Mouse (Mus musculus) embryonic facial prominence, embryonic 14.5 days (tissue): ENCODE measurements around the gene Pafah1b2. TPM values are rescaled to one million over a fixed set of nuclear protein-coding genes. Genes with fewer than 3 reads are reported as not detected.

ENCODE experiments used
- ATAC-seq: fragments of 200-750 bp; cut with Nextera tagmentation; 2 replicates; pipeline ENCODE4 v1.8.0; 2017; ENCODE audit warnings: low read depth, moderate number of reproducible peaks, moderate TSS enrichment
- DNase-seq: peaks from one replicate; pipeline ENCODE4 v3.0.0-alpha.2; 2015; ENCODE audit warnings: low spot score
- H3K27ac ChIP-seq: fragments of 300-500 bp; sonication (generic); replicated peaks from 2 replicates; pipeline ENCODE4 v1.5.1; 2014; ENCODE audit warnings: low read depth, mild to moderate bottlenecking, low read length, moderate library complexity
- H3K27me3 ChIP-seq: fragments of 300-500 bp; sonication (generic); replicated peaks from 2 replicates; pipeline ENCODE4 v1.6.1; 2014; ENCODE audit warnings: low read length; ENCODE audit not compliant: control insufficient read depth, insufficient read depth
- H3K36me3 ChIP-seq: fragments of 300-500 bp; sonication (generic); 2 replicates; pipeline ENCODE4 v1.6.1; 2014; ENCODE audit warnings: low read length, mixed read lengths; ENCODE audit not compliant: control insufficient read depth, insufficient read depth
- H3K4me1 ChIP-seq: fragments of 300-500 bp; sonication (generic); 2 replicates; pipeline ENCODE4 v1.6.1; 2014; ENCODE audit warnings: antibody characterized with exemption, low read length; ENCODE audit not compliant: control insufficient read depth, insufficient read depth
- H3K4me2 ChIP-seq: fragments of 300-500 bp; sonication (generic); 2 replicates; pipeline ENCODE4 v1.6.1; 2014; ENCODE audit warnings: low read depth, mild to moderate bottlenecking, low read length, moderate library complexity, mixed read lengths
- H3K4me3 ChIP-seq: fragments of 300-500 bp; sonication (generic); 2 replicates; pipeline ENCODE4 v1.5.1; 2014; ENCODE audit warnings: low read depth, mild to moderate bottlenecking, low read length
- H3K9ac ChIP-seq: fragments of 300-500 bp; sonication (generic); 2 replicates; pipeline ENCODE4 v1.6.1; 2014; ENCODE audit warnings: low read depth, mild to moderate bottlenecking, low read length, moderate library complexity, mixed read lengths
- H3K9me3 ChIP-seq: fragments of 300-500 bp; sonication (generic); 2 replicates; pipeline ENCODE4 v1.6.1; 2016; ENCODE audit warnings: low read length; ENCODE audit not compliant: control insufficient read depth
- WGBS: fragments of 180-500 bp; shearing (Covaris S2); extraction: QIAGEN DNeasy Blood & Tissue Kit; methylation state at CpG from one replicate; pipeline ENCODE4 v1.1.7; 2014; 5-methylcytosine and 5-hydroxymethylcytosine counted together
- polyA plus RNA-seq: library from polyadenylated mRNA; unstranded; fragments of >200 nt; fragmentation: Nextera tagmentation; extraction: Ambion mirVana; gene quantifications from 2 replicates; pipeline ENCODE4 v1.2.1, GENCODE M21; 2014

Pafah1b2 gene
- polyA plus RNA-seq, 1 experiment from 2014 or later: 167 TPM

GRCm38 (mm10) chr9:46006224-46006623 lies 6.3 kb downstream of the Pafah1b2 start:
- 57% methylated on average over 5 of the region's 5 CpGs for WGBS

GRCm38 (mm10) chr9:46004529-46004928 lies 8.0 kb downstream of the Pafah1b2 start:
- 56% methylated on average over 2 of the region's 3 CpGs for WGBS
- no peak for DNase-seq

More at GRCm38 (mm10) chr9:46006224-46006623, 6.3 kb downstream of the Pafah1b2 start:
- Histone ChIP-seq H3K4me1 (no peaks in the 10 kb centered on the region), H3K27ac (no peak overlapping the region), H3K9me3 (no peaks in the 10 kb centered on the region), H3K9ac (no peak overlapping the region), H3K27me3 (no peaks in the 10 kb centered on the region), H3K36me3 (no peaks in the 10 kb centered on the region), H3K4me2 (no peak overlapping the region), H3K4me3 (no peak overlapping the region)
- DNase-seq (no peak), ATAC-seq (no peak)

GRCm38 (mm10) chr9:46003729-46004128 lies 8.8 kb downstream of the Pafah1b2 start:
- no peak overlapping the region for H3K4me2 ChIP-seq
- DNase-seq (peak; percentile 68), ATAC-seq (no peak; the same call in 1 of the 2 replicates)
- H3K9ac ChIP-seq: peak overlapping the region; percentile 43; the same call in 1 of the 2 replicates
- no peaks in the 10 kb centered on the region for H3K9me3 ChIP-seq
- no peaks in the 10 kb centered on the region for H3K4me1 ChIP-seq
- no peak overlapping the region for H3K27ac ChIP-seq
- H3K36me3 ChIP-seq: no peaks in the 10 kb centered on the region
- H3K27me3 ChIP-seq: no peaks in the 10 kb centered on the region
- H3K4me3 ChIP-seq: no peak overlapping the region
- WGBS: 9% methylated on average over 7 of the region's 7 CpGs

More at GRCm38 (mm10) chr9:46004529-46004928, 8.0 kb downstream of the Pafah1b2 start:
- Histone ChIP-seq H3K9me3 (no peaks in the 10 kb centered on the region), H3K4me3 (no peak overlapping the region), H3K27me3 (no peaks in the 10 kb centered on the region), H3K4me1 (no peaks in the 10 kb centered on the region), H3K4me2 (no peak overlapping the region), H3K9ac (no peak overlapping the region), H3K27ac (no peak overlapping the region), H3K36me3 (no peaks in the 10 kb centered on the region)
- ATAC-seq: no peak

- Histone ChIP-seq H3K36me3 (no peaks in the 10 kb centered on the region), H3K4me1 (no peaks in the 10 kb centered on the region), H3K27me3 (no peaks in the 10 kb centered on the region), H3K9ac (no peak overlapping the region), H3K9me3 (no peaks in the 10 kb centered on the region), H3K4me3 (no peak overlapping the region), H3K27ac (no peak overlapping the region), H3K4me2 (no peak overlapping the region)
- no peak for DNase-seq
- ATAC-seq: no peak
- 51% methylated on average over 4 of the region's 4 CpGs for WGBS
Observed at GRCm38 (mm10) chr9:45999009-45999408, 13.5 kb downstream of the Pafah1b2 start.

- peak overlapping the region; percentile 97 for H3K4me3 ChIP-seq
- no peaks in the 10 kb centered on the region for H3K9me3 ChIP-seq
- no peaks in the 10 kb centered on the region for H3K27me3 ChIP-seq
- peaks cover 10% of the 10 kb centered on the region; the same call in 1 of the 2 replicates for H3K36me3 ChIP-seq
- WGBS: under 1% methylated on average over 4 of the region's 4 CpGs
- H3K4me2 ChIP-seq: peak overlapping the region; percentile 79
- peak overlapping the region; percentile 86 for H3K27ac ChIP-seq
- ATAC-seq (peak; percentile 70), DNase-seq (peak; percentile 84)
- H3K9ac ChIP-seq: peak overlapping the region; percentile 98
- H3K4me1 ChIP-seq: peaks cover 22% of the 10 kb centered on the region
Observed at GRCm38 (mm10) chr9:45985229-45985567, 27.3 kb downstream of the Pafah1b2 start.

- Histone ChIP-seq H3K4me2 (peak overlapping the region; percentile 79), H3K27ac (peak overlapping the region; percentile 86), H3K9me3 (no peaks in the 10 kb centered on the region), H3K27me3 (no peaks in the 10 kb centered on the region), H3K9ac (peak overlapping the region; percentile 98), H3K4me1 (peaks cover 22% of the 10 kb centered on the region), H3K4me3 (peak overlapping the region; percentile 97), H3K36me3 (peaks cover 10% of the 10 kb centered on the region; the same call in 1 of the 2 replicates)
- peak; percentile 95 for ATAC-seq
- 1% methylated on average over 15 of the region's 76 CpGs for WGBS
- DNase-seq: peak; percentile 97
Observed at GRCm38 (mm10) chr9:45984409-45985228, 27.9 kb downstream of the Pafah1b2 start.

- Histone ChIP-seq H3K4me2 (peak overlapping the region; percentile 79), H3K4me3 (peak overlapping the region; percentile 97), H3K4me1 (peaks cover 24% of the 10 kb centered on the region), H3K27ac (peak overlapping the region; percentile 86), H3K27me3 (no peaks in the 10 kb centered on the region), H3K9ac (peak overlapping the region; percentile 98), H3K36me3 (peaks cover 10% of the 10 kb centered on the region; the same call in 1 of the 2 replicates), H3K9me3 (no peaks in the 10 kb centered on the region)
- ATAC-seq (no peak), DNase-seq (peak; percentile 26)
- 1% methylated on average over 23 of the region's 23 CpGs for WGBS
Observed at GRCm38 (mm10) chr9:45983676-45984408, 28.6 kb downstream of the Pafah1b2 start.

- no peak for ATAC-seq
- peaks cover 24% of the 10 kb centered on the region for H3K4me1 ChIP-seq
- H3K4me3 ChIP-seq: no peak overlapping the region
- no peak overlapping the region for H3K27ac ChIP-seq
- no peak overlapping the region for H3K4me2 ChIP-seq
- no peak for DNase-seq
- no peak overlapping the region for H3K9ac ChIP-seq
- peaks cover 25% of the 10 kb centered on the region; the same call in 1 of the 2 replicates for H3K36me3 ChIP-seq
- no peaks in the 10 kb centered on the region for H3K27me3 ChIP-seq
- no peaks in the 10 kb centered on the region for H3K9me3 ChIP-seq
Observed at GRCm38 (mm10) chr9:45981331-45981730, 31.2 kb downstream of the Pafah1b2 start.
